Mouse (Mus musculus): ENCODE measurements at regions not wholly inside any gene's neighbourhood (a gene's known extent, or its start where the extent isn't known, plus 50 kb on each side); places are given as distances from the start of the nearest gene placed in this dataset.
A peak's percentile ranks its signal among the peaks of the same experiment; 100 is the strongest.

GRCm38 (mm10) chrX:10857668-10858067 is 142.9 kb downstream of the Mid1ip1 start:
- Histone ChIP-seq H3K4me1 (ENCODE audit: control insufficient read depth, insufficient read depth, low read length) (no peaks in the 10 kb centered on the region), H3K4me3 (ENCODE audit: low read depth, low read length) (no peak overlapping the region), H3K36me3 (ENCODE audit: control insufficient read depth, insufficient read depth, low read length) (no peaks in the 10 kb centered on the region), H3K27ac (ENCODE audit: low read depth, low read length) (no peak overlapping the region), H3K9me3 (ENCODE audit: control insufficient read depth, low read length) (no peaks in the 10 kb centered on the region), H3K27me3 (ENCODE audit: control insufficient read depth, insufficient read depth, low read length) (no peaks in the 10 kb centered on the region), H3K4me2 (ENCODE audit: low read depth, low read length) (no peak overlapping the region), H3K9ac (replicated peaks; ENCODE audit: low read depth, low read length) (no peak overlapping the region)
- WGBS: 49% methylated on average over 3 of the region's 3 CpGs
- no peak for ATAC-seq (ENCODE audit: low read depth)

GRCm38 (mm10) chrX:10871613-10872012 is 156.8 kb downstream of the Mid1ip1 start:
- WGBS: 85% methylated on average over 4 of the region's 4 CpGs
- Histone ChIP-seq H3K4me1 (ENCODE audit: control insufficient read depth, insufficient read depth, low read length) (no peaks in the 10 kb centered on the region), H3K4me3 (ENCODE audit: low read depth, low read length) (no peak overlapping the region), H3K9ac (replicated peaks; ENCODE audit: low read depth, low read length) (no peak overlapping the region), H3K9me3 (ENCODE audit: control insufficient read depth, low read length) (no peaks in the 10 kb centered on the region), H3K27me3 (ENCODE audit: control insufficient read depth, insufficient read depth, low read length) (no peaks in the 10 kb centered on the region), H3K4me2 (ENCODE audit: low read depth, low read length) (no peak overlapping the region), H3K36me3 (ENCODE audit: control insufficient read depth, insufficient read depth, low read length) (no peaks in the 10 kb centered on the region), H3K27ac (ENCODE audit: low read depth, low read length) (no peak overlapping the region)
- ATAC-seq (ENCODE audit: low read depth): no peak

GRCm38 (mm10) chrX:10877856-10878255 is 163.0 kb downstream of the Mid1ip1 start:
- H3K9me3 ChIP-seq (ENCODE audit: control insufficient read depth, low read length): no peaks in the 10 kb centered on the region
- H3K4me1 ChIP-seq (ENCODE audit: control insufficient read depth, insufficient read depth, low read length): no peaks in the 10 kb centered on the region
- no peak overlapping the region for H3K4me3 ChIP-seq (ENCODE audit: low read depth, low read length)
- WGBS: 29% methylated on average over 5 of the region's 5 CpGs
- H3K9ac ChIP-seq (replicated peaks; ENCODE audit: low read depth, low read length): no peak overlapping the region
- H3K27ac ChIP-seq (ENCODE audit: low read depth, low read length): no peak overlapping the region
- ATAC-seq (ENCODE audit: low read depth): peak; percentile 85
- H3K36me3 ChIP-seq (ENCODE audit: control insufficient read depth, insufficient read depth, low read length): no peaks in the 10 kb centered on the region
- no peak overlapping the region for H3K4me2 ChIP-seq (ENCODE audit: low read depth, low read length)
- H3K27me3 ChIP-seq (ENCODE audit: control insufficient read depth, insufficient read depth, low read length): no peaks in the 10 kb centered on the region

DNA sequence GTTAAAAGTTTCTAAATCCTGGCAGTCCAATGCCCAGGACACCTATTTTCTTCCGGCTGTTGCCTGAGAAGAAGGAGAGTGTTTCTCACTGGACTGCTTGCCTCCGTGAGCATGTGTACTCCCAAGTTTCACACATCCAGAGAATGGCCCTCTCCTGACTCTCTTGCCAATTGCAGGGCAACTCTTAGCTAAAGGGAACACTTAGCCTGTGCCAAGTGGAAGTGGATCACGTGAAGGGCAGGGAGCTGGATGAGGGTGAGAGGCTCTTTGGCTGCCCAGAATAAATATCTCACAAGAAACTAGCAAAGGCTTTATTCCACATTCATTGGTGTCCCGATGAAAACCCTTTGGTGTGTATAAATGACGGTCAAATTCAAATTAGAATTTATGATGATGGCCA is 164.1 kb downstream of the Mid1ip1 start:
- Histone ChIP-seq H3K4me2 (ENCODE audit: low read depth, low read length) (no peak overlapping the region), H3K27ac (ENCODE audit: low read depth, low read length) (no peak overlapping the region), H3K27me3 (ENCODE audit: control insufficient read depth, insufficient read depth, low read length) (no peaks in the 10 kb centered on the region), H3K9me3 (ENCODE audit: control insufficient read depth, low read length) (no peaks in the 10 kb centered on the region), H3K36me3 (ENCODE audit: control insufficient read depth, insufficient read depth, low read length) (no peaks in the 10 kb centered on the region), H3K9ac (replicated peaks; ENCODE audit: low read depth, low read length) (no peak overlapping the region), H3K4me1 (ENCODE audit: control insufficient read depth, insufficient read depth, low read length) (no peaks in the 10 kb centered on the region), H3K4me3 (ENCODE audit: low read depth, low read length) (no peak overlapping the region)
- no peak for ATAC-seq (ENCODE audit: low read depth)
- 81% methylated on average over 5 of the region's 5 CpGs for WGBS

GRCm38 (mm10) chrX:10883729-10884464 is 169.1 kb downstream of the Mid1ip1 start:
- 39% methylated on average over 11 of the region's 11 CpGs for WGBS
- H3K27me3 ChIP-seq (ENCODE audit: control insufficient read depth, insufficient read depth, low read length): no peaks in the 10 kb centered on the region
- no peaks in the 10 kb centered on the region for H3K9me3 ChIP-seq (ENCODE audit: control insufficient read depth, low read length)
- ATAC-seq (ENCODE audit: low read depth): no peak; the same call in 1 of the 2 replicates
- no peak overlapping the region for H3K4me2 ChIP-seq (ENCODE audit: low read depth, low read length)
- no peak overlapping the region for H3K4me3 ChIP-seq (ENCODE audit: low read depth, low read length)
- H3K36me3 ChIP-seq (ENCODE audit: control insufficient read depth, insufficient read depth, low read length): no peaks in the 10 kb centered on the region
- no peaks in the 10 kb centered on the region for H3K4me1 ChIP-seq (ENCODE audit: control insufficient read depth, insufficient read depth, low read length)
- no peak overlapping the region for H3K9ac ChIP-seq (replicated peaks; ENCODE audit: low read depth, low read length)
- H3K27ac ChIP-seq (ENCODE audit: low read depth, low read length): no peak overlapping the region

GRCm38 (mm10) chrX:10892815-10893214 is 178.0 kb downstream of the Mid1ip1 start:
- WGBS: 94% methylated on average over 3 of the region's 3 CpGs
- no peaks in the 10 kb centered on the region for H3K27me3 ChIP-seq (ENCODE audit: control insufficient read depth, insufficient read depth, low read length)
- H3K27ac ChIP-seq (ENCODE audit: low read depth, low read length): no peak overlapping the region
- H3K4me3 ChIP-seq (ENCODE audit: low read depth, low read length): no peak overlapping the region
- no peak overlapping the region for H3K4me2 ChIP-seq (ENCODE audit: low read depth, low read length)
- ATAC-seq (ENCODE audit: low read depth): no peak
- no peaks in the 10 kb centered on the region for H3K4me1 ChIP-seq (ENCODE audit: control insufficient read depth, insufficient read depth, low read length)
- no peaks in the 10 kb centered on the region for H3K36me3 ChIP-seq (ENCODE audit: control insufficient read depth, insufficient read depth, low read length)
- no peak overlapping the region for H3K9ac ChIP-seq (replicated peaks; ENCODE audit: low read depth, low read length)
- H3K9me3 ChIP-seq (ENCODE audit: control insufficient read depth, low read length): no peaks in the 10 kb centered on the region

GRCm38 (mm10) chrX:10896193-10896955 is 181.6 kb downstream of the Mid1ip1 start:
- Histone ChIP-seq H3K27me3 (ENCODE audit: control insufficient read depth, insufficient read depth, low read length) (no peaks in the 10 kb centered on the region), H3K4me2 (ENCODE audit: low read depth, low read length) (no peak overlapping the region), H3K9ac (replicated peaks; ENCODE audit: low read depth, low read length) (no peak overlapping the region), H3K9me3 (ENCODE audit: control insufficient read depth, low read length) (no peaks in the 10 kb centered on the region), H3K27ac (ENCODE audit: low read depth, low read length) (no peak overlapping the region), H3K36me3 (ENCODE audit: control insufficient read depth, insufficient read depth, low read length) (no peaks in the 10 kb centered on the region), H3K4me3 (ENCODE audit: low read depth, low read length) (no peak overlapping the region), H3K4me1 (ENCODE audit: control insufficient read depth, insufficient read depth, low read length) (no peaks in the 10 kb centered on the region)
- 88% methylated on average over 5 of the region's 5 CpGs for WGBS
- no peak for ATAC-seq (ENCODE audit: low read depth)

- no peaks in the 10 kb centered on the region for H3K36me3 ChIP-seq (ENCODE audit: control insufficient read depth, insufficient read depth, low read length)
- H3K9me3 ChIP-seq (ENCODE audit: control insufficient read depth, low read length): no peaks in the 10 kb centered on the region
- no peaks in the 10 kb centered on the region for H3K4me1 ChIP-seq (ENCODE audit: control insufficient read depth, insufficient read depth, low read length)
- H3K27me3 ChIP-seq (ENCODE audit: control insufficient read depth, insufficient read depth, low read length): no peaks in the 10 kb centered on the region
- no peak overlapping the region for H3K9ac ChIP-seq (replicated peaks; ENCODE audit: low read depth, low read length)
- no peak overlapping the region for H3K4me3 ChIP-seq (ENCODE audit: low read depth, low read length)
- H3K4me2 ChIP-seq (ENCODE audit: low read depth, low read length): no peak overlapping the region
- WGBS: 91% methylated on average over 4 of the region's 4 CpGs
- ATAC-seq (ENCODE audit: low read depth): no peak
- H3K27ac ChIP-seq (ENCODE audit: low read depth, low read length): no peak overlapping the region
These were observed 187.9 kb downstream of the Mid1ip1 start for GRCm38 (mm10) chrX:10902686-10903085.

- Histone ChIP-seq H3K36me3 (ENCODE audit: control insufficient read depth, insufficient read depth, low read length) (no peaks in the 10 kb centered on the region), H3K27ac (ENCODE audit: low read depth, low read length) (no peak overlapping the region), H3K4me1 (ENCODE audit: control insufficient read depth, insufficient read depth, low read length) (no peaks in the 10 kb centered on the region), H3K4me3 (ENCODE audit: low read depth, low read length) (no peak overlapping the region), H3K27me3 (ENCODE audit: control insufficient read depth, insufficient read depth, low read length) (no peaks in the 10 kb centered on the region), H3K4me2 (ENCODE audit: low read depth, low read length) (no peak overlapping the region), H3K9me3 (ENCODE audit: control insufficient read depth, low read length) (no peaks in the 10 kb centered on the region), H3K9ac (replicated peaks; ENCODE audit: low read depth, low read length) (no peak overlapping the region)
- 95% methylated on average over 6 of the region's 6 CpGs for WGBS
- ATAC-seq (ENCODE audit: low read depth): no peak
These were observed 189.3 kb downstream of the Mid1ip1 start for GRCm38 (mm10) chrX:10904072-10904471.
